Mouse (Mus musculus): Measurements from ENCODE around the gene Mocs1. TPM values are rescaled to one million over a fixed set of nuclear protein-coding genes. Genes with fewer than 3 reads are reported as not detected.

Gene Mocs1
- polyA plus RNA-seq, 1 experiment, result 32.9 TPM

DNA sequence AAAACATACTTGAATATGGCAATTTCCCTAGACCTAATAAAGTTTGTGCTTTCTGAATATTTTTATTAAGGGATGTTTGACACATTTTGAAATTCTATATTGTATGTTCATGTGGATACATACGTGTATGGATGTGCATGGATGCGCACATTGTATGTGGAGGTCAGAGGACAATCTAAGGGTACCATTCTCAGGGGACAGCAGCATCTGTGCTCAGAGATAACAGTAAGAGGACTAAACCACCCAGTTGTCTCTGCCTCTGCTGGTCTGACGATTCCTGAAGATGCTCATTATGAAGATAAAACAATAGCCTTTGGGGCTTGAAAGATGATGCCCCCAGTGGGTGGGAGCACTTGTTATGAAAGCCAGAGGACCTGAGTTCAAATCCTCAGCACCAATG is 36.7 kb downstream of the Mocs1 start:
- TF ChIP-seq CTCF (IDR thresholded peaks at IDR 0.05; ENCODE audit: borderline replicate concordance, control insufficient read depth, extremely low read depth, insufficient read depth, low read length, poor library complexity) (no peak), POLR2A (IDR thresholded peaks at IDR 0.05; ENCODE audit: control insufficient read depth, extremely low read depth, insufficient read depth, low read length, poor library complexity) (no peak)
- Histone ChIP-seq H3K4me3 (ENCODE audit: control insufficient read depth, insufficient read depth, low read length) (no peak overlapping the region), H3K27me3 (ENCODE audit: control insufficient read depth, insufficient read depth, low read length) (no peaks in the 10 kb centered on the region), H3K27ac (ENCODE audit: control insufficient read depth, insufficient read depth, low read length) (no peak overlapping the region), H3K4me1 (replicated peaks; ENCODE audit: control insufficient read depth, insufficient read depth, low read length) (no peaks in the 10 kb centered on the region), H3K36me3 (ENCODE audit: control insufficient read depth, insufficient read depth, low read length) (no peaks in the 10 kb centered on the region)
- 92% methylated on average over 3 of the region's 3 CpGs for WGBS
- no peak for DNase-seq

- WGBS, result 30% methylated on average over 4 of the region's 4 CpGs
- DNase-seq, result peak; percentile 48
- TF ChIP-seq CTCF (IDR thresholded peaks at IDR 0.05; ENCODE audit: borderline replicate concordance, control insufficient read depth, extremely low read depth, insufficient read depth, low read length, poor library complexity) (peak; percentile 76), POLR2A (IDR thresholded peaks at IDR 0.05; ENCODE audit: control insufficient read depth, extremely low read depth, insufficient read depth, low read length, poor library complexity) (no peak)
These were observed 40.1 kb downstream of the Mocs1 start for GRCm38 (mm10) chr17:49468223-49468622.

DNA sequence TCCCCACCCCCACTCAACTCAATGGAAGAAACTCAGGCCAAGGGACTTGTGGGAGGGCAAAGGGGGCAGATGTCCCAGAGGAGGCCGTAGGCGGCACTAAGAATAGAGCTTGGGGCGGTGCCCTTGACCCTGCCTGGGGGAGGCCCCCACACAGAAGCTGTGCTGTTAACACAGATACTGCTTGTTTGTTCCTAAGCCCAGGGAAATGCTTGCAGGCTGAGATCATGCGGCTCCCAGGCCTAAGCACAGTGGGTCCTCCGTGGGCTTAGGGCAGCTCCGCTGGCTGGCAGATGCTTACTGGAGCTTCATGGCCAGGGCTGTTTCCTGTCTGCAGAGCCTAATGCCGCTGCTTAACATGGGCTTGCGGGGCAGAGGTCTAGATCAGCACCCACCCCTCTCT is 44.5 kb downstream of the Mocs1 start:
- H3K27ac ChIP-seq (ENCODE audit: control insufficient read depth, insufficient read depth, low read length), result no peak overlapping the region
- WGBS, result 79% methylated on average over 8 of the region's 8 CpGs

More at GRCm38 (mm10) chr17:49468223-49468622, 40.1 kb downstream of the Mocs1 start:
- Histone ChIP-seq H3K4me3 (ENCODE audit: control insufficient read depth, insufficient read depth, low read length) (no peak overlapping the region), H3K27me3 (ENCODE audit: control insufficient read depth, insufficient read depth, low read length) (no peaks in the 10 kb centered on the region), H3K4me1 (replicated peaks; ENCODE audit: control insufficient read depth, insufficient read depth, low read length) (no peaks in the 10 kb centered on the region), H3K27ac (ENCODE audit: control insufficient read depth, insufficient read depth, low read length) (no peak overlapping the region), H3K36me3 (ENCODE audit: control insufficient read depth, insufficient read depth, low read length) (no peaks in the 10 kb centered on the region)

GRCm38 (mm10) chr17:49474051-49474450 is 45.9 kb downstream of the Mocs1 start:
- Histone ChIP-seq H3K4me1 (replicated peaks; ENCODE audit: control insufficient read depth, insufficient read depth, low read length) (no peaks in the 10 kb centered on the region), H3K27ac (ENCODE audit: control insufficient read depth, insufficient read depth, low read length) (no peak overlapping the region), H3K36me3 (ENCODE audit: control insufficient read depth, insufficient read depth, low read length) (no peaks in the 10 kb centered on the region), H3K27me3 (ENCODE audit: control insufficient read depth, insufficient read depth, low read length) (no peaks in the 10 kb centered on the region), H3K4me3 (ENCODE audit: control insufficient read depth, insufficient read depth, low read length) (no peak overlapping the region)
- 82% methylated on average over 4 of the region's 4 CpGs for WGBS
- TF ChIP-seq CTCF (IDR thresholded peaks at IDR 0.05; ENCODE audit: borderline replicate concordance, control insufficient read depth, extremely low read depth, insufficient read depth, low read length, poor library complexity) (no peak), POLR2A (IDR thresholded peaks at IDR 0.05; ENCODE audit: control insufficient read depth, extremely low read depth, insufficient read depth, low read length, poor library complexity) (no peak)
- no peak for DNase-seq

More for the DNA sequence above, 44.5 kb downstream of the Mocs1 start:
- DNase-seq, result no peak
- no peaks in the 10 kb centered on the region for H3K27me3 ChIP-seq (ENCODE audit: control insufficient read depth, insufficient read depth, low read length)
- no peak for TF ChIP-seq CTCF (IDR thresholded peaks at IDR 0.05; ENCODE audit: borderline replicate concordance, control insufficient read depth, extremely low read depth, insufficient read depth, low read length, poor library complexity)
- no peak for TF ChIP-seq POLR2A (IDR thresholded peaks at IDR 0.05; ENCODE audit: control insufficient read depth, extremely low read depth, insufficient read depth, low read length, poor library complexity)
- no peak overlapping the region for H3K4me3 ChIP-seq (ENCODE audit: control insufficient read depth, insufficient read depth, low read length)
- no peaks in the 10 kb centered on the region for H3K4me1 ChIP-seq (replicated peaks; ENCODE audit: control insufficient read depth, insufficient read depth, low read length)
- no peaks in the 10 kb centered on the region for H3K36me3 ChIP-seq (ENCODE audit: control insufficient read depth, insufficient read depth, low read length)

GRCm38 (mm10) chr17:49475174-49475573 is 47.0 kb downstream of the Mocs1 start:
- Histone ChIP-seq H3K4me3 (ENCODE audit: control insufficient read depth, insufficient read depth, low read length) (no peak overlapping the region), H3K27me3 (ENCODE audit: control insufficient read depth, insufficient read depth, low read length) (no peaks in the 10 kb centered on the region), H3K36me3 (ENCODE audit: control insufficient read depth, insufficient read depth, low read length) (no peaks in the 10 kb centered on the region), H3K4me1 (replicated peaks; ENCODE audit: control insufficient read depth, insufficient read depth, low read length) (no peaks in the 10 kb centered on the region), H3K27ac (ENCODE audit: control insufficient read depth, insufficient read depth, low read length) (no peak overlapping the region)
- no peak for DNase-seq
- TF ChIP-seq POLR2A (IDR thresholded peaks at IDR 0.05; ENCODE audit: control insufficient read depth, extremely low read depth, insufficient read depth, low read length, poor library complexity), result no peak
- TF ChIP-seq CTCF (IDR thresholded peaks at IDR 0.05; ENCODE audit: borderline replicate concordance, control insufficient read depth, extremely low read depth, insufficient read depth, low read length, poor library complexity), result no peak
- 89% methylated on average over 1 of the region's 1 CpGs for WGBS

- 85% methylated on average over 4 of the region's 4 CpGs for WGBS
- no peak for DNase-seq
- H3K27me3 ChIP-seq (ENCODE audit: control insufficient read depth, insufficient read depth, low read length), result no peaks in the 10 kb centered on the region
- TF ChIP-seq POLR2A (IDR thresholded peaks at IDR 0.05; ENCODE audit: control insufficient read depth, extremely low read depth, insufficient read depth, low read length, poor library complexity), result no peak
- H3K4me1 ChIP-seq (replicated peaks; ENCODE audit: control insufficient read depth, insufficient read depth, low read length), result no peaks in the 10 kb centered on the region
- H3K27ac ChIP-seq (ENCODE audit: control insufficient read depth, insufficient read depth, low read length), result no peak overlapping the region
- no peaks in the 10 kb centered on the region for H3K36me3 ChIP-seq (ENCODE audit: control insufficient read depth, insufficient read depth, low read length)
- H3K4me3 ChIP-seq (ENCODE audit: control insufficient read depth, insufficient read depth, low read length), result no peak overlapping the region
These were observed 49.2 kb downstream of the Mocs1 start for GRCm38 (mm10) chr17:49477370-49477769.

GRCm38 (mm10) chr17:49481876-49482275 is 53.7 kb downstream of the Mocs1 start:
- TF ChIP-seq POLR2A (IDR thresholded peaks at IDR 0.05; ENCODE audit: control insufficient read depth, extremely low read depth, insufficient read depth, low read length, poor library complexity) (no peak), CTCF (IDR thresholded peaks at IDR 0.05; ENCODE audit: borderline replicate concordance, control insufficient read depth, extremely low read depth, insufficient read depth, low read length, poor library complexity) (no peak)
- WGBS, result 51% methylated on average over 3 of the region's 3 CpGs
- Histone ChIP-seq H3K4me1 (replicated peaks; ENCODE audit: control insufficient read depth, insufficient read depth, low read length) (no peaks in the 10 kb centered on the region), H3K36me3 (ENCODE audit: control insufficient read depth, insufficient read depth, low read length) (no peaks in the 10 kb centered on the region), H3K4me3 (ENCODE audit: control insufficient read depth, insufficient read depth, low read length) (no peak overlapping the region), H3K27ac (ENCODE audit: control insufficient read depth, insufficient read depth, low read length) (no peak overlapping the region), H3K27me3 (ENCODE audit: control insufficient read depth, insufficient read depth, low read length) (no peaks in the 10 kb centered on the region)
- no peak for DNase-seq
